Mouse (Mus musculus): ENCODE data around the gene Lgals2.

DNA sequence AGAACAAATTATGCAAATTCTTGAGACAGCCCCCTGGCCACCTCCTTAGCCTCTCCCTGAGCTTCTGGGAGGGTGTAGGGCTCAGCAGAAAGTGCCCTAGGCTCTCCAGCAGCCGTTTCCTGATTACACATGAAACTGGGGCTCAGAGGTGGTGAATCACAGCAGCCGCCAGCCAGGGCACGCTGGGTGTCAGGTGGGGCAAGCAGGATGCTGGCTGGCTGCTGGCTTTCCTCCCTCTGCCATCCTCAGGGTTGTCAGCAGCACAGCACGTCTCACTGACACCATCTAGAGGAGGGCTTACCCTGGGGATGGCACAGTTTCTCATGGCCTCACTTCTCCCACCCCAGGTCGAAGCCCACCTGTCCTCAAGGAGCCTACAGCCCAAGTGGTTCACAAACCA is 27.0 kb downstream of the Lgals2 start:
- TF ChIP-seq CTCF (IDR thresholded peaks at IDR 0.05; ENCODE audit: low read depth, low read length) (no peak), TAL1 (conservative IDR thresholded peaks at IDR 0.05; ENCODE audit: low read depth, low read length) (no peak), GATA1 (IDR thresholded peaks at IDR 0.05; ENCODE audit: borderline replicate concordance, low read length) (no peak), POLR2AphosphoS5 (IDR thresholded peaks at IDR 0.05; ENCODE audit: insufficient replicate concordance, low read depth, low read length) (no peak)

All from G1E (cell line).